Mouse (Mus musculus): ENCODE data around the gene Parp8.

Parp8 gene

DNA sequence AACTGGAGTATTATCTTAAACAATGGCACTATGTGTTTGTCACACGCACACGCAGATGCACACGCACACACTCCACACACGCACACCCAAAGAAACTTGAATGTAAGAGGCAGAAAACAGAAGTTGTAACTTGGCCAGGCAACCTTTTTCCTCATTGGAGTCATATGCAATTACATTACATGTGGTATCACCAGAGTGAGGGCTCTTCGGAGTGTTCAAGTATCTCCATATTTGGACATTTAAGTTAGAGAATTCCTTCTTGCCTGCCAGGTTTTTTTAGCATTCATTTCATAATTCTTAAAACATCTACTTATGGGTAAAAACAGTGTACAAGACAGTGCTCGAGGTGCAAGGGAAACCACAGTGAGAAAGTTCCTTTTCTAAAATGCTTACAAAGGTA is 6.7 kb downstream of the Parp8 start:
- DNase-seq (ENCODE audit: extremely low spot score) = no peak

DNA sequence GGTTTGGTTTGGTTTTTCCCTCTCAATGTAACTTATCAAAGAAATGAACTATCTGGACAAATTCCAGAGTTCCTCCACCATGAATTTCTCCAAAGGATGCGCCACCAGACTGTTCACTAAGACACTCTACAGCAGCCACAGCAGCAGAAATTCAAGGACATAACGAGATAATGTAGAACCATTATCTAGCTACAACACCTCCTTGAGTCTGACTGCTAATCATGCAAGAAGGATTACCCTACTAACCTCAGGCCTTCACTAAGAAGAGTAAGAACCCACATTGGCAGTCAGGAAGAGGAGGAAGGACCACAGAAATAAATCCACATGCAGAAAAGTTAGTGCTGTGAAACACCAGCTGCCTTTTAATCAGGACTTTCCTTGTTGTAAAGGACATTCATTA is 11.8 kb downstream of the Parp8 start:
- no peak for DNase-seq (ENCODE audit: extremely low spot score)

DNA sequence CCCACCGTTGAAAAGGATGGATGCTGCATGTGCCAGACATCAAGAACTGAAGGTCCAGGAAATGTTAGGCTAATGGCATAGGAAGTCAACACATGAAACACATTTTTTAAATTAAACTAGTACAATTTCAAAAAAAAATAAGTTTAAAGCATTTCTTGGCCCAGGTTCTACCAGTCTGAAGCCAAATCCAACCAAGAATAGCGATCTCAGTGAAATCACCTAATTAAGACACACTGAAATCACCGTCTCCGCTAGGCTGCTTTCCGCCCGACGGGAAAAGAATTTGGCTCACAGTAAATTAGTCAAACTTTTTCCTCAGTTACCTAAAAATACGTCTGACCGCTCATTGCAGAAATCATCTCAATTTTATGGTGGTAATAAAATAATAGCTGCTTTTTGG is 13.3 kb downstream of the Parp8 start:
- no peak for DNase-seq (ENCODE audit: extremely low spot score)

DNA sequence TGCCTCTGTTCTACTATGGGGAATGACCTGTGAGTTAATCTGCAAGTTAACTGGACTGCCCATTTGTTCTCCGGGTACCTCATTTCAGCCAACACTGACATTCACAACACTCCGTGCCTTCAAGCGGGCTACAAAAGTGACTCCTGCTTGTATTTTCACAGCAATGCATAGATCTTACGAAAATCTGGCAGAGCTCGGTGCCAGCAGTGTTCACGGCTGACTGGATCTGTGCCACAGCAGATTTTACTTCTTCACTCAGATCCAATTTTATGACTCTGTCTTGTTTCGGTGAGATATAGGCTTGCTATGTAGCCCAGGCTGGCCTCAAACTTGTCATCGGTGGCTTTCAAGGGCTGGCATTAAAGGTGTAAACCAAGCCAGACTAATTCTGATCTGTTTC is 15.2 kb downstream of the Parp8 start:
- DNase-seq (ENCODE audit: extremely low spot score) = no peak

DNA sequence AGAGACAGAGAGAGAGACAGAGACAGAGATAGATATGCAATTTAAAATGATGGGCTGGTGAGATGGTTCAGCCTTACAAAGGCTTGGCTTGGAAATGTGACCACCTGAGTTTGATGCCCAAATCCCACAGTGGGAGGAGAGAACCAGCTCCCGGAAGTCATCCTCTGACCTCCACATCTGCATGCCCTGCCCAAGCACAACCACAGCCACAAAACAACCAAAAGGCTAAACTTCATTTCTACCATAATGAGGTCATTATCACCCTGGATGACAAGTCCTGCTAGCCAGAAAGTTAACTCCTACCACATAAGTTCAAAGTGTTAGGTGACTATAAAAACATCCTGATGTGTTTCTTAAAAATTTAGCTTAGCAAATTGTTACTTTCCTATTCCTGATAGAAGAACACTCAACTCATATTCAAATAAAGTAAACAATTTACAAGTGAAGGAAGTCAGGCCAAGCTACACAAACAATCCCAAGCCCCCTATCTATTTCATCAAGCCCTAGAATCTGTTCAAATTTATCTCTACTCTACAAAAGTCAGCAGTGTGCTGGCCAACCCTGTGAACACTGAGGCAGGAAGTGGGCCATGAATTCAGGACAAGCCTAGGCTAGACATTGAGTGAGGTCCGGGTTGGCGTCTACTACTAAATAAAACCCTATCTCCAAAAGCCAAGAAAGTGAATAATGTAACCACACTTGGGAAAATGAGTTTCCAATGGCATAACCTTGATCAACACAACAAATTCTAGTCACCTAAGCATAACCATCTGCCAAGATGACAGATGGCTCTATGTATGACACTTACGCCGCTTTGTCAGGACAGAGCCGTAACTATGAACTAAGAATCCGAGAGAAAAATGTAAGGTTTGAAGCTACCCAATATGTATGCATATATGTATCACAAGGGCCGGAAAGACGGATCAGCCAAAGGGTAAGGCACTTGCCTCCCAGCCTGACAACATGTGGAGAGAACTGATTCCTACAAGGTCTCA is 17.0 kb downstream of the Parp8 start:
- no peak for DNase-seq (ENCODE audit: extremely low spot score)

DNA sequence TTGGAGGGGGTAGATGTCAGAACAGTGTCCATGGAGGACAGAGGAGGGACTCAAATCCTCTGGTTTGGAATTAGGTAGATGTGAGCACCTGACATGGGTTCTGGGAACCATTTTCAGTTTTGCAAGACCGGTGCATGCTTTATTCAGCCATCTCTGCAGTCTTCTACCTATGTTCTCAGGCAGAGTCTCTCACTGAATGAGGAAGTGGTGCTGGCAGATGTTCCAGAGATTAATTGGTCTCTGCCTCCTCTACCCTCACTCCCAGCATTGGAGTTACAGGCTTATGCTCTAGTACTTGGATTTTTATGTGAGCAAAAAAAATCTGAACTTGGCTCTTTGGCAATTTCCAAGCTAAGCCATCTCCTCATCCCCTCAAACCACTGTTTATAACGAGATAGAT is 17.8 kb downstream of the Parp8 start:
- DNase-seq (ENCODE audit: extremely low spot score) = no peak

DNA sequence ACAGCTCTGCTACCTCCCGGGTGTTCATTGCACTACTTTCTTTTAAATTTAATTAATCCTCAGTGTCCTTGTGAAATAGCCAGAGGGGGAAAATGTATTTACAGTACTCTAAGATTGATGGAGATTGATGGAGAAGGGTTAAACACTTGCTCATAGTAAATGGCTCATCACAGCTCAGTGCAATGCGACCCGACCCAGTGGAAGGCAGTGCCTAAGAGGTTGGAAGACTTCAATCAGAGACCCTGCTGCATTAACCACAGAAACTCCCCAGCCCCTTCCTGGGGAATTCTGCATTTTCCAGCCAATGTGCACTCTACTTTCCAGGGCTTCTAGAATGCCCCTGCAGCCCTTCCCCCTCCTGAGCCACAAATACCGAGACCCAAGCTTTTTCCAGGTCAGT is 18.7 kb downstream of the Parp8 start:
- no peak for DNase-seq (ENCODE audit: extremely low spot score)

DNA sequence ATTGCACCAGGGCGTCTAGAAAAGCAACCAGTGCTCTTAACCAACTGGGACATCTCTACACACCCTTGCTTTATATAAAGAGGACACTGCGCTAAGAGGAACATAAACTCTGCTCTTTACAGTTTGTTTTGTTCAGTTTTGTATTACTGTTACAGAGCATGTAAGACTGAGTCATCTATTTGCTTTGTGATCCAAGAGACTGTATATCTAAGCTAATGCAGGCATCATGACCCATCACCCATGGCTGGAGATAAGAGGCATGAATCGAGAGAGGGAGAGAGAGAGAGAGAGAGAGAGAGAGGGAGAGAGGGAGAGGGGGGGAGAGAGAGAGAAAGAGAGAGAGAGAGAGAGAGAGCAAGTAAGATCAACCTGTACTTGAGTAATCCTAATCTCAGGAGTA is 24.8 kb downstream of the Parp8 start:
- DNase-seq (ENCODE audit: extremely low spot score) = no peak

DNA sequence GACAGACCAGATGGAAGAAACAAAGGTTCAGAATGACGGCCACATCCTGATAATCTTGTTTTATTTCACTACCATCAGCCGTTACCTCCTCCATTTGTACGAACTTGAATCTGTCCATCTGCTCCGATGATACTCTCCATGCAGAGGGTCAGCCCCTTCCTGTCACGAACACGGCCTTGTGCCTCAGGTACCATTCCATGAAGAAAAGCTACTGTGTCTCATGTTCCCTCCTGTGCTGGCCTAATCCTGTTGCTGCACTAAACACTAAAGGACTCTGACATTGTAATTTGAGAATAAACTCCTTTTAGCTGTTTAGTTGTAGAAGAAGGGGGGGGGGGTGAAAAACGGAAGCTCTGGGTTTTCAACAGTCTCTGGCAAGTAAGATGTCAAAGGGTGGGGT is 33.8 kb downstream of the Parp8 start:
- no peak for DNase-seq (ENCODE audit: extremely low spot score)

DNA sequence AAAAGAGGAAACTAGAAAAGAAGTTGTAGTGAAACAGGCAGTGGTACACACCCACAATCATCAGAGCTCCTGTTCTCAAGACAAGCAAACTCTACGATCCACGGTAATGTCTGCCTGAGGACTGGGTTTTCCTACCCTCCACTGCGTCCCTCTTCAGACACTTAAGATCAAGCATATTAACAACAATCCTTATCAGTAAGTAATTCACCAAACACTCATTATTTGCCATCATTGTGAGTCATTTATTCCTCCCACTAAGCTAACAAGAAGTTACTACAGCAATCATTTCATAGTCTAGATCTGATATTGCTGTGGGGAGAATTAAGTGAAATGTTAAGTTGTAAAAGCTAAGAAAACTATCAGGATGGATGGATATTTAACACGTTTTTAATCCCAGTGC is 35.0 kb downstream of the Parp8 start:
- DNase-seq (ENCODE audit: extremely low spot score) = no peak

DNA sequence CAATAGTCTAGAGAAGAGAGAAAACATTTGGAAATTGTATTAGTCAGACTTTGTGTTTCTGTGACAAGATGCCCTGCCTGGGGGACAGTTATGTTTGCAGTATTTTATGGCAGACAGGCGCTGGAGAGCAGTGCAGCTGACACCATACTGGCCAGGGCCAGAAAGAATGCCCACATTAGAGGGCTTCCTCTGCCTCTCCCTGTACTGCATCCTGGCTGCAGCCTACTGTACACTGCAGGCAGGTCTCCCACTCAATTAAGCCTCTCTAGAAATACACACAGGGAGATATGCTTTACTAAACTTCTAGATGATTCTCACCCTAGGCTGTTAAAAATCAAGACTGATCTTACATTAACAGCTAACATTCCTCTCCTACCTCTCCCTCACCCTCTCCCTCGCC is 36.6 kb downstream of the Parp8 start:
- DNase-seq (ENCODE audit: extremely low spot score) = no peak

DNA sequence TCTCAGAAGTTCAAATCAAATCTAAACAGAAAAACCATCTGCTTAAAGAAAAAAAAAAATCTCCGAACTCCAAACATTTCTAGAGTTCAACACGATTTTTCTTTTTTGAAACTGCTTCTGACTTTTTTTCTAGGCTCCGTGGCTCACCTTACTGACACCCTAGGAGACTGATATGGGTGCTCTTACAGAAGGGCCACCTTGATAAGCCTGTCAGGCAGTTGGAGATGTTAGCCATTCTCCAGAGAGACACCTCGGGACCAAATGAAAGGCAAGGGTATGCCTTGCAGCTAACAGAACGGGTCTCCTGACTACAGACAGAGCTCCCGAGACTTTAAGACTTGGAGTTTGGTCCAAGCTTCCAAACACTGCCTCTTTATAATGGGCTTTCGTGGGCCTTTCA is 37.1 kb downstream of the Parp8 start:
- no peak for DNase-seq (ENCODE audit: extremely low spot score)

DNA sequence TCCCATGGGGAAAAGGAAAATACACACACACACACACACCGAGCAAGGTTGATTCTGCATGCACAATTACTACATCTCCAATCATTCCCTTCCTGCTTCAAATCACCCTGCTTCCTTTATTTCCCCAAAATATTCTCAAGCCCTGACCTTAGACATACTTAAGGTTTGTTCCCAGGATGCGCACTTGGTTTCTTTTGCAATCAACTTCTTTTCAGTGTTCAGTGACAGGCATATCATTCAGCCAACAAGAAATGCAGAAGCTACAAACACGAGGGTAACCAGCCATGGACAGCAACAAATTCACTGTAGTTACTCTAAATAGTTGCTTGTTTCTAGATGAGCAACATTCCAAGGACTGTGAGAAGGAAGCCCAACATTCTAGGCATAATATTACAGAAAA is 38.1 kb downstream of the Parp8 start:
- no peak for DNase-seq (ENCODE audit: extremely low spot score)

DNA sequence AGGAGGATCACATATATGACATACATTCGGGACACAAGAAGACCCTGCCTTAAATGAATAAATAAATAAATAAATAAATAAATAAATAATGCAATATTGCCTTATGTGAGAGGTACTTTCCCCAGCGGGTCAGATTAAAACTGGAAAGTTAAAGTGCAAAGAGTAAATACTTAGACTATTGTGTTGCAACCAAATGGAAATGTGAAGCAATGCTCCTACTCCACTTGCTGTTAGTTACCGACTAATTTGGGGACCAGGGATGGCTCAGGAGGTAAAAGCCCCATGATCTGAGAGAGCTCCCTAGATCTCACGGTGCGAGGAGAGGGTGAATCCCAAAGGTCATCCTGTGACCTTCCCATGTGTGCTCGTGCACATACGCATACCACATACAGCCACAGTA is 38.7 kb downstream of the Parp8 start:
- no peak for DNase-seq (ENCODE audit: extremely low spot score)

DNA sequence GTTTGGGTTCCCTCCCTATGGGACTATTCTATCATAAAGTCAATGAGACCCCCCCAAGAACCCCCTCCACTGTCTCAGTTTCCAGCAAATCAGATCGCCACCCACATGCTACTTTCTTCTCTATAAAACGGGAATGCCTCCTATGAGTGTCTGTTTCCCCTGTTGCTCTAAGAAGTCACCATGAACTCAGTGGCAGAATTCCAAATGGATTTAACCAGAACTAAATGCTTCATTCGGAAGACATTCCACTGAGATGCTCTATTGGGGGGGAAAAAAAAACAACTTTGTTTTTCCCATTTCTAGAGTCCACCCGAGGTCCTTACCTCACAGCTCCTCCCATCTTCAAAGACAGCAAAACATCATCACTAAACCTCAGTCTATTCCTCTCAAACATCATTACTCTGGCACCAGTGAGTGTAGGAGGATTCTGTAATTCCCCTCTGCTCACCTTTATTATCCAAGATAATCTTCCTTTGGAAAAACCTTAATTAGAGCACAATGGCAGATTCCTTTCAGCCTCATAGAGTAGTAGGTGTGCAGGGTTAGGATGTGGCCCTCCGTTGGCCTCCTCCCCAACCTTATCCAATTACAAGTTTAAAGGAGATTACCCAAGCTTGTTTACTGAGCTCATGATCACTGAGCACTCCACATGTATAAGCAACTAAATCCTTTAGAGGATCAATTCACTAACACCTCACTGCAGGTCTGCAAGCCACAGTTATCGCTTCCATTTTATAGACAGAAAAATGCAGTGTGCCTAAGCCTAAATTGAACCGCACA is 51.1 kb downstream of the Parp8 start:
- DNase-seq (ENCODE audit: extremely low spot score) = no peak

DNA sequence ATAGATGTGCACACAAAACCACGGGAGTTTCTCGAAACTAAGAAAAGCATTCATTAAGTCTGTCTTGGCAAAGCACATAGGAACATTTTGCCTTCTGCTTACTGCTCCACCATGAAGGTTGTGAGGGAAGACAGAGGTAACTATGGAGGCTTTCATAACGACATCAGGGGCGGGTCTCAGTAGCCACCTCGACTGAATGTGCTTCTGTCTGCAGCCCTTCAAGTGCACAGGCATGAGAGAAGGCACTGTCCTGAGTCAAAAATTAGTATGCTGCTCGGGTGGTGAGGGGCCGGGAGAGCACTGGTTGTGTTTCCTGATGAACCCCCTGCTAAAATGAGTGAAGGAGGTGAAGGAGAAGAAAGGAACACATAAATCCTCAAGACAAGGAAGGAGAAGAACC is 51.8 kb downstream of the Parp8 start:
- DNase-seq (ENCODE audit: extremely low spot score) = no peak

DNA sequence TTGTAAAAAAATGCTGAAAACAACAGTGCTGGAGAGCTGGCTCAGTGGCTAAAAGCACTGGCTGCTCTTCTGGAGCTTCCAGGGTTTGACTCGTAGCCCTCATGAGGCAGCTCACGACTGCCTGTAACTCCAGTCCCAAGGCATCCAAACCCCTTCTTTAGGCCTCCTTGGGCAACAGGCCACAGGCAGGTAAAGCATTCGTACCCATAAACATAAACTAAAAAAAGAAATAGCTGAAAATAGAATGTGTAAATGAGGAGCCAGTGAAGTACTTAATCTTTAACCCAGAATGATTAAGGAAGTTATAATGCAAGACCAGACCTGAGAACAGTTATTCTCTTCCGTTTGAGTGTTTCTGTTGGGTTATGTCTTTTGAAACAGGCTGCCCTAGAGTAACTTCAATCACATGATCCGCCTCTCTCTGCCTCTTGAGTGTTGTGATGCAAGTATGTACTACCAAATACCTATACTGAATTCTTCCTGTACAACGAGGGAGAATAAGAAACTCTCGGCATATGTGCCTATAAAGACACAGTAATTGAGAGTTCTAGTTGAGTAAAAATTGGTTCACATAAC is 53.2 kb downstream of the Parp8 start:
- DNase-seq (ENCODE audit: extremely low spot score) = no peak

DNA sequence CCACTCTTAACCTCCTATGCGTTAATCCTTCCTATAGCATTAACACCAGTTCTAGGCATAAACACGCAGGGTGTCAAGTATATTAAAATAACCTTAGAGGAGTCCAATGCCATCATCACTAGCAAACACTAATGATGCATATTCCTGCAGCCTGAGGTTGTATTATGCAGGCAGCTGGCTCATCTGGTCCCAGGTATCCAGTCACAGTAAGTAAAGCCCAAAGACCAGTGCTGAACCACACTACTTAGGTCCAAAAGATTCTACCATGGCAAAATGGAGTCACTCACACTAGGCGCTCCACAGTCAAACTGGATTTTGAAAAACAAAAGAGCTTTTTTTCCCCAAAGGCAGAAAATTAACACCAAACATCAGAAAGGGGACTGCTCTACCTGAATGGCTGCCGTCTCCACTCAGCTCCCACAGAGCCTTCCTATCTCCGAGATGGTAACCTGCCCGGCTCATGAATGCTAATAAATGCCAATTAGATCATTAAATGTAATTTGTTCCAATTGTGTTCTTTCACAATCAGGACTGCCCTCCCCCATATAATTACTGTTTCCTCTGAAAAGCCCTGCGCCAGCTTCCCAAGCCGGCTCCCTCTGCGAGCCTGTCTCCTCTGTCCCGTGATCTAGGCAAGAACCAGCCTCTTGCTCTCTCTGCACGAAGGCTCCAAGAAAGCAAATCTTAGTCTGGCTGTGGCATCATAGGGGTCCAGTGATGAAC is 54.5 kb downstream of the Parp8 start:
- DNase-seq (ENCODE audit: extremely low spot score) = no peak

DNA sequence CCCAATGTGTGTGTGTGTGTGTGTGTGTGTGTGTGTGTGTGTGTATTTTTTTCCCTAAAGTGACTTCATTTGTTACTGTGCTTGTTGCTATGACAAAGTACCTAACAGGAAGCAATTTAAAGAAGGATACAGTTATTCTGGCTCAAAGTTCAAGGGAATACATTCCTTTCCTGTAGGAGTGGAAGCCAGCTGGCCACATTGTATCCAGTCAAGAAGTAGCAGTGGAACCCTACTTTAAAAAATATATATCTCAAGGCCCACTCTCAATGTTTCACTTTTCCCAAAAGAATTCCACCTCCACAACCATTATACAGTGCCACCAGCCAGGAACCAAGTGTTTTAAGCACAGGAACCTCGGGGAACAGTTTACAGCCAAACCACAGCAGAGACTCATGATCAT is 55.7 kb downstream of the Parp8 start:
- DNase-seq (ENCODE audit: extremely low spot score) = no peak

DNA sequence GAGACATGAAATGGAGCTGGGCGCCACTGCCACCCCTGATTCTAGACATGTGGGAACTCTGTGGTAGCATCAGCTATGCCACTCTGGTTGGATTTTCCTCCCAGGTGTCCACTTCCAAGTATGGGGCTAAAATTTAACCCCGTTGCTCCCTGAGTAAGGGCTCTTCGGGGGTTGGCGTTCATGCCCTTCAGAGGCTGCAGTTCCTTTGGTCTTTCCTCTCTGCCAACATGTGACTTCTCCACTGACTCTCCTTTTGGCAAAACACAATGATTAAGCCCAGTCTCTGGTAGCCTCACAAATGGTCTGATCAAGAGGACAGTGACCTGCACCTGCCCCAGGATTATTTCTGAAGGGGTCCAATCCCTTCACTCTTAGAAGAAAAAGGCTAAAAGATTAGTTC is 56.4 kb downstream of the Parp8 start:
- no peak for DNase-seq (ENCODE audit: extremely low spot score)

DNA sequence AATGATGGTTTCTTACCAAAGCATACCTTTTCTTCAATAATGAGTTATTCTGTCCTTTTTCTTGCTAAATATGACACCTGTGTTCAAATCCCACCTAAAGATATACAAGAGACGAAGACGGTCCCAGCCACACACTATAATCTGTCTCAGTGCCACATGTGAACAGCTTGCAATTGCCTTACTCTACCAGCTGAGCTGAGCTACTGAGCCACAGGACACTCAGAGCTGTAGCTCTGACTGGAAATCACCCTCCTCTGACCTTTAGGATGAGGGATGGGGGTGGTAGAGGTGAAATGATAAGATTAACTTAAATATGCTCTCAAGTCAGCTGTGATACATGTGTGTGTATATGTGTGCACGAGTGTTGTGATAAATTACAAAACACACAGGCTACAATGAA is 57.9 kb downstream of the Parp8 start:
- no peak for DNase-seq (ENCODE audit: extremely low spot score)

All from embryo, embryonic 9.5 days (tissue).